Mouse (Mus musculus): ENCODE data around the gene Gtf3c5.

DNA sequence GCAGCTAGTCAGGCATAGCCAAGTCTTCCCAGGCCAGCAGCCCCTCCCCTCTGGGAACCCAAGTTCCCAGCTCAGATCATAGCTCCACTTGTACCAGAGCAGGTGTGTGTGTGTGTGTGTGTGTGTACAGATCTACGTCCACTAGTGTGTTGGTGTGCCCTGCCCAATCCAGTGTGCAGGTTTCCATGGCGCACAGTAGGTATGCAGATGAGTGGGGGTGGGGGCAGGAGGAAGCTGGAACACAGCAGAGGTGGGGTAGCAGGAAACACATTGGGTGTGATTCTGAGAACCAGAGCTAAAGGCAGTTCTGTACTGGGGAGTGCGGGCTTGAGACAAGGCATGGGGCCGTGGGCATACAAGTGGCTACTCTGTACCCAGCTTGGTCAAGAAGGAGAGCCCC lies 19.2 kb downstream of the Gtf3c5 start:
- TF ChIP-seq CTCF (IDR thresholded peaks at IDR 0.05; ENCODE audit: low read depth, low read length), result no peak
- no peak for TF ChIP-seq EP300 (IDR thresholded peaks at IDR 0.05; ENCODE audit: insufficient read depth, low read depth, low read length)
- no peak for TF ChIP-seq POLR2A (IDR thresholded peaks at IDR 0.05; ENCODE audit: insufficient read depth, low read length)

Measured in ES-Bruce4 (cell line).